Mouse (Mus musculus): Measurements from ENCODE around the gene Lgals12. TPM values are rescaled to one million over a fixed set of nuclear protein-coding genes. Genes with fewer than 3 reads are reported as not detected.
A peak's percentile ranks its signal among the peaks of the same experiment; 100 is the strongest.

The Lgals12 gene
- polyA plus RNA-seq, 1 experiment from 2014 or later = 0.16 TPM

- Histone ChIP-seq H3K4me1 (replicated peaks; ENCODE audit: control insufficient read depth, insufficient read depth, low read length) (peaks cover 13% of the 10 kb centered on the region), H3K9ac (replicated peaks; ENCODE audit: low read depth, low read length) (peak within 1 kb of the TSS; percentile 64), H3K4me3 (replicated peaks; ENCODE audit: low read length) (peak within 1 kb of the TSS; percentile 49), H3K9me3 (ENCODE audit: control insufficient read depth, low read length) (no peaks in the 10 kb centered on the region), H3K27me3 (replicated peaks; ENCODE audit: control insufficient read depth, insufficient read depth, low read length) (peaks cover 2% of the 10 kb centered on the region), H3K36me3 (ENCODE audit: control insufficient read depth, insufficient read depth) (no peaks in the 10 kb centered on the region), H3K4me2 (ENCODE audit: low read length) (peak within 1 kb of the TSS; percentile 83), H3K27ac (ENCODE audit: low read length) (no peak within 1 kb of the TSS)
- peak; percentile 75 for ATAC-seq
- 1% methylated on average over 54 of the region's 54 CpGs for WGBS
Measured at GRCm38 (mm10) chr19:7611942-7612757, 5.2 kb upstream of the Lgals12 start, which contains the start of gene Hrasls5. Gene Hrasls5, plus strand, starts transcription at chr19:7612541.

- H3K9me3 ChIP-seq (ENCODE audit: control insufficient read depth, low read length) = no peaks in the 10 kb centered on the region
- no peak overlapping the region for H3K27ac ChIP-seq (ENCODE audit: low read length)
- H3K4me2 ChIP-seq (ENCODE audit: low read length) = no peak overlapping the region
- H3K27me3 ChIP-seq (replicated peaks; ENCODE audit: control insufficient read depth, insufficient read depth, low read length) = no peaks in the 10 kb centered on the region; the same call in 1 of the 2 replicates
- 77% methylated on average over 7 of the region's 7 CpGs for WGBS
- no peak for ATAC-seq
- no peak overlapping the region for H3K9ac ChIP-seq (replicated peaks; ENCODE audit: low read depth, low read length)
- H3K36me3 ChIP-seq (ENCODE audit: control insufficient read depth, insufficient read depth) = no peaks in the 10 kb centered on the region
- H3K4me1 ChIP-seq (replicated peaks; ENCODE audit: control insufficient read depth, insufficient read depth, low read length) = peaks cover 27% of the 10 kb centered on the region
- no peak overlapping the region for H3K4me3 ChIP-seq (replicated peaks; ENCODE audit: low read length)
Measured at GRCm38 (mm10) chr19:7607690-7608201, 753 bp upstream of the Lgals12 start.

- Histone ChIP-seq H3K27ac (ENCODE audit: low read length) (peak overlapping the region; percentile 75), H3K4me3 (replicated peaks; ENCODE audit: low read length) (peak overlapping the region; percentile 41), H3K4me1 (replicated peaks; ENCODE audit: control insufficient read depth, insufficient read depth, low read length) (peaks cover 19% of the 10 kb centered on the region), H3K36me3 (ENCODE audit: control insufficient read depth, insufficient read depth) (no peaks in the 10 kb centered on the region), H3K4me2 (ENCODE audit: low read length) (peak overlapping the region; percentile 74), H3K9me3 (ENCODE audit: control insufficient read depth, low read length) (no peaks in the 10 kb centered on the region), H3K27me3 (replicated peaks; ENCODE audit: control insufficient read depth, insufficient read depth, low read length) (no peaks in the 10 kb centered on the region), H3K9ac (replicated peaks; ENCODE audit: low read depth, low read length) (peak overlapping the region; percentile 27; the same call in 1 of the 2 replicates)
- WGBS = under 1% methylated on average over 15 of the region's 15 CpGs
- peak; percentile 91 for ATAC-seq
Measured at GRCm38 (mm10) chr19:7605930-7606783, 836 bp downstream of the Lgals12 start.

- no peak for ATAC-seq
- Histone ChIP-seq H3K27me3 (replicated peaks; ENCODE audit: control insufficient read depth, insufficient read depth, low read length) (no peaks in the 10 kb centered on the region), H3K9me3 (ENCODE audit: control insufficient read depth, low read length) (no peaks in the 10 kb centered on the region), H3K4me2 (ENCODE audit: low read length) (no peak overlapping the region), H3K4me1 (replicated peaks; ENCODE audit: control insufficient read depth, insufficient read depth, low read length) (peaks cover 23% of the 10 kb centered on the region), H3K9ac (replicated peaks; ENCODE audit: low read depth, low read length) (no peak overlapping the region), H3K27ac (ENCODE audit: low read length) (no peak overlapping the region), H3K4me3 (replicated peaks; ENCODE audit: low read length) (no peak overlapping the region), H3K36me3 (ENCODE audit: control insufficient read depth, insufficient read depth) (no peaks in the 10 kb centered on the region)
Measured at GRCm38 (mm10) chr19:7605013-7605412, 2.0 kb downstream of the Lgals12 start.

GRCm38 (mm10) chr19:7604107-7604506 is 2.9 kb downstream of the Lgals12 start:
- no peak for ATAC-seq
- peaks cover 23% of the 10 kb centered on the region for H3K4me1 ChIP-seq (replicated peaks; ENCODE audit: control insufficient read depth, insufficient read depth, low read length)
- H3K4me2 ChIP-seq (ENCODE audit: low read length) = no peak overlapping the region
- H3K27ac ChIP-seq (ENCODE audit: low read length) = no peak overlapping the region
- H3K9ac ChIP-seq (replicated peaks; ENCODE audit: low read depth, low read length) = no peak overlapping the region
- H3K27me3 ChIP-seq (replicated peaks; ENCODE audit: control insufficient read depth, insufficient read depth, low read length) = no peaks in the 10 kb centered on the region
- no peaks in the 10 kb centered on the region for H3K9me3 ChIP-seq (ENCODE audit: control insufficient read depth, low read length)
- no peak overlapping the region for H3K4me3 ChIP-seq (replicated peaks; ENCODE audit: low read length)
- WGBS = 98% methylated on average over 10 of the region's 10 CpGs
- H3K36me3 ChIP-seq (ENCODE audit: control insufficient read depth, insufficient read depth) = no peaks in the 10 kb centered on the region

- H3K9ac ChIP-seq (replicated peaks; ENCODE audit: low read depth, low read length) = no peak overlapping the region
- no peaks in the 10 kb centered on the region for H3K36me3 ChIP-seq (ENCODE audit: control insufficient read depth, insufficient read depth)
- no peak overlapping the region for H3K4me2 ChIP-seq (ENCODE audit: low read length)
- no peak for ATAC-seq
- H3K27me3 ChIP-seq (replicated peaks; ENCODE audit: control insufficient read depth, insufficient read depth, low read length) = no peaks in the 10 kb centered on the region
- no peaks in the 10 kb centered on the region for H3K9me3 ChIP-seq (ENCODE audit: control insufficient read depth, low read length)
- H3K4me3 ChIP-seq (replicated peaks; ENCODE audit: low read length) = no peak overlapping the region
- 85% methylated on average over 4 of the region's 4 CpGs for WGBS
- no peak overlapping the region for H3K27ac ChIP-seq (ENCODE audit: low read length)
- peaks cover 12% of the 10 kb centered on the region for H3K4me1 ChIP-seq (replicated peaks; ENCODE audit: control insufficient read depth, insufficient read depth, low read length)
Measured at GRCm38 (mm10) chr19:7601551-7601950, 5.4 kb downstream of the Lgals12 start.

- Histone ChIP-seq H3K36me3 (ENCODE audit: control insufficient read depth, insufficient read depth) (no peaks in the 10 kb centered on the region), H3K27me3 (replicated peaks; ENCODE audit: control insufficient read depth, insufficient read depth, low read length) (no peaks in the 10 kb centered on the region), H3K9ac (replicated peaks; ENCODE audit: low read depth, low read length) (no peak overlapping the region), H3K27ac (ENCODE audit: low read length) (no peak overlapping the region), H3K9me3 (ENCODE audit: control insufficient read depth, low read length) (no peaks in the 10 kb centered on the region), H3K4me2 (ENCODE audit: low read length) (no peak overlapping the region), H3K4me3 (replicated peaks; ENCODE audit: low read length) (no peak overlapping the region), H3K4me1 (replicated peaks; ENCODE audit: control insufficient read depth, insufficient read depth, low read length) (peaks cover 4% of the 10 kb centered on the region)
- WGBS = 65% methylated on average over 4 of the region's 4 CpGs
- no peak for ATAC-seq
Measured at GRCm38 (mm10) chr19:7598481-7598880, 8.5 kb downstream of the Lgals12 start.

- no peaks in the 10 kb centered on the region for H3K27me3 ChIP-seq (replicated peaks; ENCODE audit: control insufficient read depth, insufficient read depth, low read length)
- no peak overlapping the region for H3K4me3 ChIP-seq (replicated peaks; ENCODE audit: low read length)
- H3K9me3 ChIP-seq (ENCODE audit: control insufficient read depth, low read length) = no peaks in the 10 kb centered on the region
- no peaks in the 10 kb centered on the region for H3K4me1 ChIP-seq (replicated peaks; ENCODE audit: control insufficient read depth, insufficient read depth, low read length)
- WGBS = 28% methylated on average over 2 of the region's 2 CpGs
- no peak overlapping the region for H3K9ac ChIP-seq (replicated peaks; ENCODE audit: low read depth, low read length)
- no peak overlapping the region for H3K4me2 ChIP-seq (ENCODE audit: low read length)
- H3K36me3 ChIP-seq (ENCODE audit: control insufficient read depth, insufficient read depth) = no peaks in the 10 kb centered on the region
- no peak overlapping the region for H3K27ac ChIP-seq (ENCODE audit: low read length)
- ATAC-seq = no peak
Measured at GRCm38 (mm10) chr19:7595534-7595933, 11.5 kb downstream of the Lgals12 start.

GRCm38 (mm10) chr19:7592018-7592417 is 15.0 kb downstream of the Lgals12 start:
- Histone ChIP-seq H3K9me3 (ENCODE audit: control insufficient read depth, low read length) (no peaks in the 10 kb centered on the region), H3K4me3 (replicated peaks; ENCODE audit: low read length) (no peak overlapping the region), H3K9ac (replicated peaks; ENCODE audit: low read depth, low read length) (no peak overlapping the region), H3K36me3 (ENCODE audit: control insufficient read depth, insufficient read depth) (no peaks in the 10 kb centered on the region), H3K27ac (ENCODE audit: low read length) (no peak overlapping the region), H3K4me2 (ENCODE audit: low read length) (no peak overlapping the region), H3K4me1 (replicated peaks; ENCODE audit: control insufficient read depth, insufficient read depth, low read length) (no peaks in the 10 kb centered on the region), H3K27me3 (replicated peaks; ENCODE audit: control insufficient read depth, insufficient read depth, low read length) (no peaks in the 10 kb centered on the region)
- WGBS = 70% methylated on average over 3 of the region's 3 CpGs
- no peak for ATAC-seq
